Mouse (Mus musculus): ENCODE data around the gene Nlrp5. TPM values are rescaled to one million over a fixed set of nuclear protein-coding genes. Genes with fewer than 3 reads are reported as not detected.
"Not testable (repeated sequence)": the region's sequence is repeated elsewhere in the genome, so short reads cannot be mapped to it uniquely, and the experiment has no call there.

Gene Nlrp5
- not detected in 2 replicates for polyA plus RNA-seq (2015; fragmentation: Nextera tagmentation; extraction: Ambion mirVana)

DNA sequence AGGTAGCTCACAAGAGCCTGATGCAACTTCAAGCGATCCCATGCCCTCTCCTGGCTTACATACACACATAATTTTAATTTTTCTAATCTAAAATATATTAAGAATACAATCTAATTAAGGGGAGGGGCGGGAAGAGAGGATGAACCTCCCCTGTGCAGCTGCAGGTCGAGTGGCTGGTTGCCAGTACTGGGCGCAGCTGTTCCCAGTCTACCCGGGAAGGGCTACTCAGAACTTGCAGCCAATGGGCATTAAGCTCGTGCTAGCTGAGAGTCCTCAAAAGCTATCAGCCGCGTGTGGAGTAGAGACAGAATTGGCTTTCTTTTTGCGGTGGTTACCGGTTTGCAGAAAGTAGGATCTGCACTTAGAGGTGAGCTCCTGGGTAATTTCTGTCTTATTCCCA lies at the start of gene Nlrp5:
Gene Nlrp5 (plus strand): TSS at position 301 of the 400 bp plus-strand sequence.
- 64% methylated on average over 10 of the region's 10 CpGs for WGBS
- H3K27ac ChIP-seq, result no peak within 1 kb of the TSS
- no peaks in the 10 kb centered on the region for H3K27me3 ChIP-seq
- H3K4me2 ChIP-seq, result no peak within 1 kb of the TSS
- H3K4me1 ChIP-seq (replicated peaks), result no peaks in the 10 kb centered on the region
- no peak for ATAC-seq (replicated peaks; ENCODE audit: insufficient number of reproducible peaks, insufficient read depth, low FRiP score, low read depth)
- no peak within 1 kb of the TSS for H3K4me3 ChIP-seq
- no peaks in the 10 kb centered on the region; the same call in none of the 2 replicates for H3K9me3 ChIP-seq (replicated peaks)
- H3K36me3 ChIP-seq, result no peaks in the 10 kb centered on the region
- H3K9ac ChIP-seq, result no peak within 1 kb of the TSS

DNA sequence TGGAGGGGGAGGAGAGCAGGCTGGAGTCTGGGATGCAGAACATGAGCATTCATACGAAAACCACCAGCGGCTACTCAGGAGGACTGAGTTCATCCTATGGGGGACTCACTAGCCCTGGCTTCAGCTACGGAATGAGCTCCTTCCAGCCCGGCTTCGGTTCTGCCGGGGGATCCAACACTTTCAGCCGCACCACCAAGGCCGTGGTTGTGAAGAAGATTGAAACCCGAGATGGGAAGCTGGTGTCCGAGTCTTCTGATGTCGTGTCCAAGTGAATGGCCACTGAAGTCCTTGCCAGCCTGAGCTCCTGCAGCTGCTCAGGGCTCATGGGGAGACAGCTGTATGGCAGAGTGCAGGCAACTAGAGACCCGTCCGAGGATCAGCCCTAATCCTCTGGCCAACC lies 27.4 kb upstream of the Nlrp5 start:
- H3K36me3 ChIP-seq; H3K4me3 ChIP-seq; H3K4me2 ChIP-seq; ATAC-seq (replicated peaks; ENCODE audit: insufficient number of reproducible peaks, insufficient read depth, low FRiP score, low read depth); H3K27ac ChIP-seq; H3K27me3 ChIP-seq; H3K9ac ChIP-seq; H3K4me1 ChIP-seq (replicated peaks): not testable (repeated sequence)
- 84% methylated on average over 13 of the region's 13 CpGs for WGBS
- H3K9me3 ChIP-seq (replicated peaks), result 0 out of 2 replicates have a peak, but pooled peaks cover 15% of the 10 kb centered on the region

DNA sequence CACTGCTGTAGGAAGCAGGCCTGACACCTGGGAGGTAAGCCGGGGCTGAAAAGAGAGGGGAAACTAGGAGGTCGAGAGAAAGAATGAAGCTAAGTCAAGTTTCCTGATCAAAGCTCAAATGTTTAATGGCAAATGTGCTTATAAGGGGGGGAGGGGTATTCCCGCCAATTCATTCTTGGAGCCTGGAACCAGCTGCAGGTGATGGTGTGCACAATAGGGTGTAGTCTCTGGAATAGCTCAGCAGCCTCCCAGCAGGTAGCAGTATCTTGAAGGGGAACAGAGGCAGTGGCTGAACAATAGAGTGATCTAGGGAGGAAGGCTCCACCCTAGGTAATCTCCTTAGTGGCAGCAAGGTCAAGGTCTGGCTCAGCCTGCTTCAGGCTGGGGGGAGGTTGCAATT lies 84.5 kb downstream of the Nlrp5 start:
- peaks cover 10% of the 10 kb centered on the region for H3K9me3 ChIP-seq (replicated peaks)
- H3K27me3 ChIP-seq; ATAC-seq (replicated peaks; ENCODE audit: insufficient number of reproducible peaks, insufficient read depth, low FRiP score, low read depth); H3K4me2 ChIP-seq; H3K36me3 ChIP-seq; H3K4me1 ChIP-seq (replicated peaks); H3K27ac ChIP-seq; H3K9ac ChIP-seq; H3K4me3 ChIP-seq: not testable (repeated sequence)
- WGBS, result 67% methylated on average over 3 of the region's 3 CpGs

DNA sequence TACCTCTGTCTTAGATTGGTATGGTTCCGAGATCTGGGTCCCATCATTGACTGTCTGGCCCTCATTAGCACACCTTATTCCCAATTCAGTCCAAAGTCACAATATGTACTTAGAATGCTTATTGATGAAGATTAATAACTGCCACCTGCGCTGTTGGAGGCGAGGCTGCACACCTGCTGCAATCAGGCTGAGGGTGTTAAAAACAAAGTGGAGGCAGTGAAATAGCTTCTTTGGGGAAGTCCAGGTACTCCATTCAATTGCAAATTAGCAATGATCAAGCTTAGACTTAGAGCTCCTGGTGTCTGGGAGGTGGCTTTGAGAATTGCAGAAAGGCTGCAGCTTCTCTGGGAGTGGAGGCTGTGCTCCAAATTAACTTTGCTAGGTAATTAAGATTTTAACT lies 85.1 kb downstream of the Nlrp5 start:
- H3K4me1 ChIP-seq (replicated peaks); H3K4me2 ChIP-seq; H3K27ac ChIP-seq; H3K4me3 ChIP-seq; H3K27me3 ChIP-seq; H3K9ac ChIP-seq; H3K36me3 ChIP-seq; ATAC-seq (replicated peaks; ENCODE audit: insufficient number of reproducible peaks, insufficient read depth, low FRiP score, low read depth): not testable (repeated sequence)
- H3K9me3 ChIP-seq (replicated peaks), result peaks cover 10% of the 10 kb centered on the region; the same call in 1 of the 2 replicates
- 57% methylated on average over 3 of the region's 3 CpGs for WGBS

DNA sequence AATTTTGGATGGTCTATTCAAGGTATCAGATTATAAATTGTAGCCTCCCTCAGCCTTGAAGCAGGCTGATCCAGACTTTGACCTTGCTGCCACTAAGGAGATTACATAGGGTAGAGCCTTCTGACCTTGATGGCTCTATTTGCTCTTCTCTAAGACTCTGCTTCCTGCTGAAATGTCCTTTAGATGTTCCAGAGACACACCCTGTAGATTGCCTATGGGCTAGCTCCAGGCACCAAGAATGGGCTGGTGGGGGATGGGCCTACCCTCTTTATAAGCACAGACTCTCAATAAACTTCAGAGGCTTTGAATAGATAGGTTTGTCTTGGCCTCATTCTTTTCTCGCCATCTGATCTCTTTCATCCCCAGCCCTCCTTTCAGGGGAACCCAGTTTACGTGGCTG lies 87.2 kb downstream of the Nlrp5 start:
- not testable (repeated sequence) for H3K27me3 ChIP-seq; H3K9me3 ChIP-seq (replicated peaks); H3K4me3 ChIP-seq; H3K36me3 ChIP-seq; H3K4me2 ChIP-seq; H3K27ac ChIP-seq; ATAC-seq (replicated peaks; ENCODE audit: insufficient number of reproducible peaks, insufficient read depth, low FRiP score, low read depth); H3K4me1 ChIP-seq (replicated peaks); H3K9ac ChIP-seq
- 52% methylated on average over 2 of the region's 2 CpGs for WGBS

Small RNA genes lying within 50 kb of the gene (microRNA-seq; reads per million reads assigned to microRNA genes)
- not detected for gene Gm25196

Other genes with a start within 250 kb of the Nlrp5 start
- not detected in 2 replicates for gene Gm10662, start 241.4 kb upstream of the Nlrp5 start, polyA plus RNA-seq (2015; fragmentation: Nextera tagmentation; extraction: Ambion mirVana)
- gene Vmn1r165, start 168.6 kb upstream of the Nlrp5 start, polyA plus RNA-seq (2015; fragmentation: Nextera tagmentation; extraction: Ambion mirVana), result not detected in 2 replicates
- not detected in 2 replicates for gene Vmn1r166, start 134.2 kb upstream of the Nlrp5 start, polyA plus RNA-seq (2015; fragmentation: Nextera tagmentation; extraction: Ambion mirVana)
- gene Gm6902, start 107.0 kb upstream of the Nlrp5 start, polyA plus RNA-seq (2015; fragmentation: Nextera tagmentation; extraction: Ambion mirVana), result not detected in 2 replicates
- gene Nlrp4e, start 84.7 kb upstream of the Nlrp5 start, polyA plus RNA-seq (2015; fragmentation: Nextera tagmentation; extraction: Ambion mirVana), result not detected in 2 replicates
- not detected in 2 replicates for gene Vmn1r167, start 121.3 kb downstream of the Nlrp5 start, polyA plus RNA-seq (2015; fragmentation: Nextera tagmentation; extraction: Ambion mirVana)
- not detected in 2 replicates for gene Vmn1r168, start 153.8 kb downstream of the Nlrp5 start, polyA plus RNA-seq (2015; fragmentation: Nextera tagmentation; extraction: Ambion mirVana)
- gene Vmn1r169, start 189.6 kb downstream of the Nlrp5 start, polyA plus RNA-seq (2015; fragmentation: Nextera tagmentation; extraction: Ambion mirVana), result not detected in 2 replicates
- not detected in 2 replicates for gene Vmn1r170, start 220.3 kb downstream of the Nlrp5 start, polyA plus RNA-seq (2015; fragmentation: Nextera tagmentation; extraction: Ambion mirVana)
- gene Vmn1r171, start 244.8 kb downstream of the Nlrp5 start, polyA plus RNA-seq (2015; fragmentation: Nextera tagmentation; extraction: Ambion mirVana), result not detected in 2 replicates